Mouse (Mus musculus) adrenal gland, postnatal 10 days (tissue): ENCODE measurements at regions not wholly inside any gene's neighbourhood (a gene's known extent, or its start where the extent isn't known, plus 50 kb on each side); places are given as distances from the start of the nearest gene placed in this dataset.

ENCODE experiments used
- DNase-seq: peaks from one replicate; pipeline ENCODE4 v3.0.0; 2021; ENCODE audit warnings: mixed read lengths

DNA sequence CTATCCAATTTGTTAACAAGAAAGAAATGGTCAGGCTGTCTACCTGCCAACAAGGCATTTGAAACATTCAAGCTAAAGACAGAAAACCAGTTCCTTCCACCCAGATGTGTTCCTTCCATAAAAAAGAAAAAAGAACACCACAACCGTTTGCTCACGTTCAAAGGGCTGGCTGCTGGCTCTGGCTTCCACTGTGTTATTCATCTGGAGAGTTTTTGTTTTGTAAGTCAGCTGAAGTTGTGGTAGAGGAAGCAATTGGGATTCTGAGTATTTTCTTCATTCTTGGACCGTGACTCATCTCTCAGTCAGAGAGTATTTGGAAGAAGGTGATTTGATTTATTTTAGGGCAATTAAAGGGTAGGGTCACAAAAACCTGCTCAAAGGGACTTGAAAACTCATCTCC, 203.2 kb upstream of the Klf4 start:
- DNase-seq = no peak

GRCm38 (mm10) chr4:55734331-55734730, 202.1 kb upstream of the Klf4 start:
- DNase-seq = no peak

GRCm38 (mm10) chr4:55733223-55733622, 201.0 kb upstream of the Klf4 start:
- DNase-seq = no peak

GRCm38 (mm10) chr4:55732006-55732405, 199.7 kb upstream of the Klf4 start:
- peak; percentile 66 for DNase-seq

DNA sequence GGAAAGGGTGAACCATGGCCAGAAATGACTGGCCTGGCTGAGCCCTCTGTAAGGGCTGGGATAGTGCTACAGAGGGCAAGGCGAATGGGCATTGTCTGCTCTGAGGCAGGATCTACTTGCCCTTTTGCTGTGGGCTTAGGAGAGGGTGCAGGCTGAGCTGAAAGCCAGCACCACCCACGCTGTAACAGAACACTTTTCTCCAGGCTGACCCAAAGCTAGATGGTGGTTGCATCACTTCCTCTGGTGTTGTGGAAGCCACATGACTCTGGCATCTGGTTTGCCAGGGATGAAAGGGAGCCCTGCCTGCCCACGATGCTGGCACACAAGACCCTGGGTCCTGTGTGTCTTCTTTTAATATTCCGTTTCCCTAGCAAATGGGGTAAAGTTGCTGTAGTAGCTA, 198.0 kb upstream of the Klf4 start:
- no peak for DNase-seq

DNA sequence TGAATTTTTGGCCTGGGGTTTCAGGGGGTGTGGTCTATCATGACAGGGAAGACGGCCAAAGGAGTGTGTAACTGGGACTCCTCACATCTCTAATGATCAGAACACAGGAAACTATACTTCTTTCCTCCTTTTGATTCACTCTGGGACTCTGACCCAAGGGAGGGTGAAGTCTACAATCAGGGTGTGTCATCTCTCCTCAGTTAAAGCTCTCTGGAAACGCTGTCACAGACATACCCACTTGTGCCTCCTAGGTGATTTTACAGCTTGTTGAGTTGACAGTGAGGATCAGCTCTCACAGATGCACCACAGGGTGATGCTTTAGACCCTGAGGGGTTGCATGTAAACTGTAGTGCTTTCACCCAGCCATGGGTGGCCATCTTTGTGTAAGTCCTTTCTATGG, 194.9 kb upstream of the Klf4 start:
- DNase-seq = no peak

DNA sequence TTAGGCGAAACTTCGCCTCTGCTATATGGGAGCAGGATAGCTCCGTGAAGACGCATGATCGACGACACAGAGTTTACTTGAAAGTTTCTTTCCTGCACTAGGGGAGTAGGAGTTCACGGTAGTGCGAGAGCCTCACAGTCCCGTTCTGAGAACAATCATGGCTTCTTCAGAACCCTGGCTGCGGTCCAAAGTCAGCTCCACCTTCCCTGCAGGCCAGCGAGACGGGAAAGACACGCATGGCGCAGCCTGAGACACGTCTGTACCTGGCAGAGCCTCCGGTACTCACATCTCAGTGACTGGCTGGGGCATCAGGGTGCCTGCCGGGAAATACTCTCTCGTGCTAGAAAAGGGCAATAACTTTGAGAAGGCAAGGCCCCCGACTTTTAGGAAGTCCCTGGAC, 193.8 kb upstream of the Klf4 start:
- no peak for DNase-seq

GRCm38 (mm10) chr4:55724286-55724685, 192.0 kb upstream of the Klf4 start:
- no peak for DNase-seq

GRCm38 (mm10) chr4:55723124-55723523, 190.9 kb upstream of the Klf4 start:
- peak; percentile 18 for DNase-seq

DNA sequence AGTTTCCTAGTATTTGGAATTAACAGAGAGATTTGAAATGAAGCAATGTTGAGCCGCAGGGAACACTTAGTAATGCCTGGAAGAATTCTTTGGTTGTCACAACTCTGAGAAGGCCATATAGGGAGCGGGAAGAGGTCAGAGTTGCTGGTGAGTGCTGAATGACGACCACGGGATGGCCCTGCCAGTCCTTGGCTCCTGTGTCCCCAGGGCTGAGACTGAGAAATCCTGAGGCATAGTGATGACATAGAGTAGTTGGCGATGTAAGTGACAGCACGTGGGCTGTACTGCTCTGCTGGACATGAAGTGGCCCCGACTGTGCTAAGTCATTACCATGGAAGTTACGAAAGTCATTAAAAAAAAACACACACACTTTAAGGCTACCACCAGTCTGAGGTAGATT, 190.1 kb upstream of the Klf4 start:
- DNase-seq = peak; percentile 9

GRCm38 (mm10) chr4:55721834-55722233, 189.6 kb upstream of the Klf4 start:
- peak; percentile 29 for DNase-seq

DNA sequence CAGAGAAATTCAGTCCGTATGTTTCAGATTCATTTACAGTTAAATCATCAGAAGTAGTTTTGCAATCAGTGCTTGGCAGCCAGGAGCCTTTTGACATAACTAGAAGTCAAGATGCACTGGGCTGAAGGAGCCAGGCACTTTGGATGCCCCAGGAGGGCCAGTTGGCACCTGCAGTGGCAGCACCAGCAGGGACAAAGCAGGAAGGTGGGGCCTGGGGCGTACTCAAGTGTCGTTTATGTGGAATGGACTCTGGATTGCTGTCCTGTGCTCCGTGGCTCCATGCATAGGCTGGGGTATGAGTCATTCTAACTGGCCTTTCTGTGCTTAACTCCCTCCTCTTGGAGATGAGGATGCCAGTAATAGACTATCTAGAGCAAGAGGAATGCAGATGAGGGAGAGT, 186.2 kb upstream of the Klf4 start:
- peak; percentile 67 for DNase-seq

GRCm38 (mm10) chr4:55716161-55716651, 183.9 kb upstream of the Klf4 start:
- peak; percentile 73 for DNase-seq

GRCm38 (mm10) chr4:55711500-55712341, 179.5 kb upstream of the Klf4 start:
- DNase-seq = no peak

DNA sequence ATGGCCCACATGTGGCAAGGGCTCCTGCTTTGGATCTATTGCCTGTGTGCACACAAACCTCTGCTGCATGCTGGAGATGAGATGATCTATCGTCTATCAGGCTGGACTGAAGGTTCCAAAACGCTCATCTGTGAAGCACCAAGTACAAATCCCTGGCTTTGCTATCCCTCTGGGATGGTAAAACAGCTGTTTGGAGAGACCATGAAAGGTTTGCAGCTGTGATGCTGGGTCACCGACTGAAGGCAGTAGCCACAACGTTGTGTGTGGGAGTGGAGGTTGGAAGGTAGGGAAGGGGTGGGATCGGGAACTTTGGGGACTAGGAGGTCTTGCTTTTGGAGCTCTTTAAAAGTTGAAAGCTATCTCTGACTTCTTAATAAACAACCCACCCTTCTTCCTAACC, 178.2 kb upstream of the Klf4 start:
- DNase-seq = no peak

DNA sequence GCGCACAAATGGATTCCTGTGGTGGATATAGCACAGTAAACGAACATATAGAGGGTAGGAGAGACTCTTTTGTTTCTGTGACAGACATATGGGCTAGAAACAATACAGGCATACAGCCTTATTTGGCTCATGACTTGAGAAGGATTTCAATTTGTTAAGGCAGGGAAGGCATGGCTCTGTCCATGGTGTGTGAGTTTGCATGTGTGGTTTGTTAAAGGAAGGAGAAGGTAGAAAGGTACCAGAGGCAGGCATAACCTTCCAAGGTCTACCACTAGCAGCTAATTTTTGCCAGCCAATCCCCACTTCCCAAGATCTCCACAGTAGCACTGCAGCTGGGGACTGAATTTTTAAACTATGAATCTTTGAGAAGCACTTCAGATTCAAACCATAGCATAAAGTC, 176.5 kb upstream of the Klf4 start:
- no peak for DNase-seq

GRCm38 (mm10) chr4:55707916-55708315, 175.7 kb upstream of the Klf4 start:
- DNase-seq = no peak

DNA sequence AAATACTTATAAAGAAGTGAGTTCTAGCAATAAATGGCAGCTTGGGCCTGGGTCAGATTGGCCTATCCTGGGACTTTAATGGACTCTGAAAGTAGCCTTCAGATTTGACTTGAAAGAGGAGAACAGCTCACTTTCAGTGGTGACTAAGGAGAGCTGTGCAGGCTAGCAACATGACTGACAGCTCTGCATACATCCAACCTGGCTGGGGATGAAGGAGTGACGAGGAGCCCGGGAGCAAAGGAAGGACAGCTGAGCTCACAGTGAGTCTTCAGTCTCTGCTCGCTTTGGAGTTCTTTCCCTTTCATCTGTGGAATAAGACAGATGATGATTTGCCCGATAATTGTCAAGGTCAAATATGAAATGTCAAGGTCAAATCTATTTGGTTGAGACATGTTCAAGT, 172.7 kb upstream of the Klf4 start:
- peak; percentile 53 for DNase-seq

- DNase-seq = no peak
Measured at GRCm38 (mm10) chr4:55703346-55703916, 171.2 kb upstream of the Klf4 start.

DNA sequence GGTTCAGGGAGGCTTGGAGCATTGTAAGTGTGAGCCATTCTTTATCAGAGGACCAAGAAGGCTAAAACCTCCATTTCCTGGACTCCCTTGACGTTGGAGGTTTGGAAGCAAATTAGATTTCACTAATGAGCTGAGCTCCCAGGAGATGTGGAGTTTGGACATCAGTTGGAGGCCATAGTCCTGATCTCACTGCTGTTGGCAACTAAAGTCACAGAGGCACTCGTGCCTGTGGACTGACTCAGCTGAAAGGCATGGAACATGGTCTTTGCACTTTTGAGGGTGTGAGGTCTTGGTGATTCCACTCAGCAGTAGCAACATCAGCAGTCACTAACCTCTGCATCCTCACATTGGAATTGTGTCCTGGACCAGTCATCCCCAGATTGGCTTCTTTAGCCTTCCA, 169.1 kb upstream of the Klf4 start:
- no peak for DNase-seq

DNA sequence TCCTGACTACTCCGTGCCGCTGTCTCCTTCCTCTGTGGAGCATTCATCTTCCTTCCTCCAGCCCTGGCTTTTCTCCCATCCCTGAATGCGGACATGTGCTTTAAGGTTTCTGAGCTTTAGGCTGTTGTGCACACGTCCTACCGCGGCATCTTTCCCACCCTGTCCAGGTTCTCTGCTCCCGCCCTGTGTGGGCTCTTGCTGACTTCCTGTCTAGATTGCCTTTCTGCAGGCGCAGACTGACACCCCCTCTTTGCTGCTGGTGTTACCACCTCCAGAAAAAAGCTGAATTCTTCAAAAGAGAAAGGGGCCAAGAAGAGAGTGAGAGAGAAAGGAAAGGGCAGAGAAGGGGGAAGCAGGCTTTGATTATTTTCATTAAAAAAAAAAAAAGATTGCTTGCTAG, 167.7 kb upstream of the Klf4 start:
- no peak for DNase-seq

DNA sequence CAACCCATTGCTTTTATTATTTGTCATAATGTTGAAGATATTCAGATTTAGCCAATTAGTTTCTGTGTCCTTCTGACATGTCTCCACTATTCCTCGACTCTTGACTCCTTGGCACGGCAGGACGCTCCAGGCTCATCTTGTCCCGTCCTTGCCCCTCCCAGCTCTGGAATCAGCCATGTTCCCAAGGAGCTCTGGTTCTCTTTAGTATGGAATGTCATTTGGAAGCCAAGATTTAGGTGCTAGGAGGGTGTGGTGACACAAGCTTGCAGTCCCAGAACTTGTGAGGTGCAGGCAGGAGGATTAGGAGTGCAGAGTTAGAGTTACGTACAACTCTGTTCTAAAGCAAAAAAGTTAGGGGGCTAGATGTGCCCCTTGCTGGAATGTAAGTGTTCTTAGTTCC, 166.9 kb upstream of the Klf4 start:
- no peak for DNase-seq

DNA sequence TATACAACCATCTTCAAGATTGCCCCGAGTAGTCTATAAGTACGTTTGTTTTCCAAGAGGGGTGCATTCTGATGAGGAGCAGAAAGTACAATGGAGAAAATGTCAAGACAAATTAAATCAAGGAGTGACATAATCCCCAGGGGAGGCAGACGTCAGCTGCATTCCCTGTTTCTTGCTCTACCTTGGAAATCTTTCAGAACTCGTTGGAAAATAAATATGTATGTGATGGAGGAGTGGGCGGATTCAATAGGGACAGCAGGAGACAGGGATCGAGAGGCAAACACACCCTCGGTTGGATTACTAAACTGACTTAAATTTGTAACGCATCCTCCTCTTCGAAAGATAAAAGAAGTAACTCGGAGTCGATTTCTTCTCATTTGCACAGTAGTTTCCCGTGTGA, 164.8 kb upstream of the Klf4 start:
- DNase-seq = no peak

GRCm38 (mm10) chr4:55696428-55696827, 164.2 kb upstream of the Klf4 start:
- peak; percentile 69 for DNase-seq
